Mouse (Mus musculus) heart, postnatal 0 days (tissue): ENCODE results near the gene H2-T24. TPM values are rescaled to one million over a fixed set of nuclear protein-coding genes. Genes with fewer than 3 reads are reported as not detected.
"Not testable (repeated sequence)": the region's sequence is repeated elsewhere in the genome, so short reads cannot be mapped to it uniquely, and the experiment has no call there.

ENCODE experiments used
- ATAC-seq: fragments of 200-750 bp; cut with Nextera tagmentation; 2 replicates; pipeline ENCODE4 v1.8.0; 2017; ENCODE audit warnings: low read depth, moderate number of reproducible peaks, moderate library complexity; ENCODE audit not compliant: insufficient read depth
- DNase-seq: peaks from one replicate; pipeline ENCODE4 v3.0.0-alpha.2; 2016; ENCODE audit warnings: low spot score
- H3K27ac ChIP-seq: fragments of 300-500 bp; sonication (generic); 2 replicates; pipeline ENCODE4 v1.5.1; 2014; ENCODE audit warnings: low read depth, mild to moderate bottlenecking
- H3K27me3 ChIP-seq: fragments of 300-500 bp; sonication (generic); 2 replicates; pipeline ENCODE4 v1.6.1; 2014; ENCODE audit warnings: low read length, mixed read lengths; ENCODE audit not compliant: control insufficient read depth, insufficient read depth
- H3K36me3 ChIP-seq: fragments of 300-500 bp; sonication (generic); replicated peaks from 2 replicates; pipeline ENCODE4 v1.6.1; 2014; ENCODE audit warnings: low read length, mixed read lengths; ENCODE audit not compliant: control insufficient read depth, insufficient read depth
- H3K4me1 ChIP-seq: fragments of 300-500 bp; sonication (generic); 2 replicates; pipeline ENCODE4 v1.6.1; 2014; ENCODE audit warnings: antibody characterized with exemption; ENCODE audit not compliant: control insufficient read depth, insufficient read depth
- H3K4me2 ChIP-seq: fragments of 300-500 bp; sonication (generic); 2 replicates; pipeline ENCODE4 v1.6.1; 2014; ENCODE audit warnings: low read depth, mild to moderate bottlenecking, low read length, moderate library complexity
- H3K4me3 ChIP-seq: fragments of 300-500 bp; sonication (generic); 2 replicates; pipeline ENCODE4 v1.5.1; 2014; ENCODE audit warnings: low read depth, low read length
- H3K9ac ChIP-seq: fragments of 300-500 bp; sonication (generic); replicated peaks from 2 replicates; pipeline ENCODE4 v1.6.1; 2014; ENCODE audit warnings: low read depth, low read length, mixed read lengths
- H3K9me3 ChIP-seq: fragments of 300-500 bp; sonication (generic); replicated peaks from 2 replicates; pipeline ENCODE4 v1.6.1; 2016; ENCODE audit warnings: low read length; ENCODE audit not compliant: control insufficient read depth
- CTCF ChIP-seq: IDR thresholded peaks from 2 replicates; pipeline ENCODE4 v1.5.1; 2016; ENCODE audit warnings: antibody characterized with exemption, control low read depth, low read depth
- WGBS: fragments of 180-500 bp; shearing (Covaris S2); extraction: QIAGEN DNeasy Blood & Tissue Kit; methylation state at CpG from one replicate; pipeline ENCODE4 v1.1.7; 2014; 5-methylcytosine and 5-hydroxymethylcytosine counted together
- polyA plus RNA-seq: library from polyadenylated mRNA; unstranded; fragments of >200 nt; fragmentation: Nextera tagmentation; extraction: Ambion mirVana; gene quantifications from 2 replicates; pipeline ENCODE4 v1.2.1, GENCODE M21; 2015
- total RNA-seq: library from RNA; depleted of rRNA; stranded (reverse); fragments of >200 nt; gene quantifications from 2 replicates; pipeline ENCODE4 v1.2.3, GENCODE M21; 2014; ENCODE audit warnings: low replicate concordance

The H2-T24 gene
- total and polyA plus RNA-seq, 2 experiments from 2014 or later = 1.8 TPM; not detected in 1

GRCm38 (mm10) chr17:36036126-36036525 lies 15.8 kb upstream of the H2-T24 start:
- not testable (repeated sequence) for H3K4me2 ChIP-seq, H3K36me3 ChIP-seq, H3K9me3 ChIP-seq, H3K4me1 ChIP-seq, H3K9ac ChIP-seq, H3K27ac ChIP-seq, DNase-seq, H3K4me3 ChIP-seq, H3K27me3 ChIP-seq, ATAC-seq
- 81% methylated on average over 13 of the region's 13 CpGs for WGBS

- not testable (repeated sequence) for H3K9ac ChIP-seq, H3K9me3 ChIP-seq, H3K4me2 ChIP-seq, H3K27ac ChIP-seq, H3K4me3 ChIP-seq, H3K27me3 ChIP-seq, H3K36me3 ChIP-seq, H3K4me1 ChIP-seq
- DNase-seq (peak; percentile 36), ATAC-seq (peak; percentile 49; the same call in 1 of the 2 replicates)
- TF ChIP-seq CTCF = peak; percentile 55
- whole genome bisulfite sequencing = 31% methylated on average over 3 of the region's 3 CpGs
These were observed 14.8 kb upstream of the H2-T24 start for GRCm38 (mm10) chr17:36035010-36035638.

- 61% methylated on average over 3 of the region's 3 CpGs for WGBS
- H3K36me3 ChIP-seq, DNase-seq, H3K9ac ChIP-seq, H3K9me3 ChIP-seq, H3K4me2 ChIP-seq, H3K4me3 ChIP-seq, H3K27ac ChIP-seq, H3K27me3 ChIP-seq, H3K4me1 ChIP-seq, ATAC-seq: not testable (repeated sequence)
These were observed 14.2 kb upstream of the H2-T24 start for GRCm38 (mm10) chr17:36034524-36034923.

GRCm38 (mm10) chr17:36032351-36032875 lies 12.1 kb upstream of the H2-T24 start, which contains the start of gene H2-T23:
Gene H2-T23 (minus strand): TSS chr17:36032855.
- H3K36me3 ChIP-seq, H3K27me3 ChIP-seq, H3K4me1 ChIP-seq, H3K9me3 ChIP-seq: not testable (repeated sequence)
- H3K9ac ChIP-seq = peak within 1 kb of the TSS; percentile 70
- peak within 1 kb of the TSS; percentile 88 for H3K4me2 ChIP-seq
- H3K27ac ChIP-seq = peak within 1 kb of the TSS; percentile 48
- WGBS = under 1% methylated on average over 25 of the region's 25 CpGs
- peak; percentile 43 for DNase-seq
- ATAC-seq = peak; percentile 57
- peak within 1 kb of the TSS; percentile 64 for H3K4me3 ChIP-seq

GRCm38 (mm10) chr17:36031583-36032331 lies 11.4 kb upstream of the H2-T24 start:
- H3K27me3 ChIP-seq, H3K9me3 ChIP-seq, H3K4me1 ChIP-seq, DNase-seq, H3K36me3 ChIP-seq: not testable (repeated sequence)
- Histone ChIP-seq H3K4me2 (peak overlapping the region; percentile 88), H3K4me3 (peak overlapping the region; percentile 64), H3K9ac (peak overlapping the region; percentile 70), H3K27ac (peak overlapping the region; percentile 48)
- WGBS = 3% methylated on average over 40 of the region's 40 CpGs
- ATAC-seq = peak; percentile 37
- peak; percentile 28 for TF ChIP-seq CTCF

- not testable (repeated sequence) for H3K27ac ChIP-seq, H3K27me3 ChIP-seq, DNase-seq, H3K9me3 ChIP-seq, H3K36me3 ChIP-seq, ATAC-seq, H3K9ac ChIP-seq, H3K4me1 ChIP-seq
- peak overlapping the region; percentile 64 for H3K4me3 ChIP-seq
- H3K4me2 ChIP-seq = peak overlapping the region; percentile 88
- 48% methylated on average over 8 of the region's 8 CpGs for WGBS
These were observed 10.6 kb upstream of the H2-T24 start for GRCm38 (mm10) chr17:36030703-36031582.

- not testable (repeated sequence) for DNase-seq, H3K4me2 ChIP-seq
These were observed 9.8 kb upstream of the H2-T24 start for GRCm38 (mm10) chr17:36030046-36030702.

More at GRCm38 (mm10) chr17:36030046-36030702, 9.8 kb upstream of the H2-T24 start:
- not testable (repeated sequence) for H3K9me3 ChIP-seq, H3K9ac ChIP-seq, ATAC-seq, H3K36me3 ChIP-seq, H3K27ac ChIP-seq, H3K4me1 ChIP-seq, H3K27me3 ChIP-seq, H3K4me3 ChIP-seq
- 31% methylated on average over 2 of the region's 4 CpGs for WGBS
